8 mouse cellular contexts compared by ENCODE assay signal in genomic region chr15:82856652-82857378, GRCm38 (mm10).
DNase-seq lines count a peak whose midpoint lies in the region; ATAC-seq lines count a peak whose summit lies in the region.

No protein-coding gene starts in this region.

- H3K4me1 ChIP-seq in heart, embryonic 12.5 days (replicated peaks) = peaks cover 13% of the 10 kb centered on the region

- peak; percentile 15 for DNase-seq in gastrocnemius, adult 18-20 months (ENCODE audit: low spot score)
- DNase-seq in gastrocnemius, postnatal 14 days = no peak
- peak; percentile 20 to 39 for DNase-seq in adrenal gland, postnatal 36 days
- DNase-seq in mesoderm, embryonic 11.5 days (ENCODE audit: low read depth, low spot score) = peak; percentile 51
- no peak for DNase-seq in Muller cell, postnatal 12 days (ENCODE audit: inconsistent ontology term)
- no peak for DNase-seq in lung, postnatal 36 days
- no peak for DNase-seq in cerebellum, adult 9-10 months

- peak overlapping the region; percentile 32; the same call in 1 of the 2 replicates for H3K27ac ChIP-seq in heart, embryonic 12.5 days (ENCODE audit: poor library complexity, severe bottlenecking)

- peaks cover 50% of the 10 kb centered on the region for H3K36me3 ChIP-seq in heart, embryonic 12.5 days

- peak overlapping the region; percentile 37 for H3K9ac ChIP-seq in heart, embryonic 12.5 days

- H3K27me3 ChIP-seq in heart, embryonic 12.5 days (replicated peaks) = no peaks in the 10 kb centered on the region

- 0 out of 2 replicates have a peak, but pooled peaks have one; percentile 59 for ATAC-seq in heart, embryonic 12.5 days (ENCODE audit: insufficient number of reproducible peaks, low FRiP score)

- no peak overlapping the region for H3K4me2 ChIP-seq in heart, embryonic 12.5 days

- H3K4me3 ChIP-seq in heart, embryonic 12.5 days = no peak overlapping the region

- WGBS in heart, embryonic 12.5 days = 62% methylated on average over 11 of the region's 11 CpGs

- no peaks in the 10 kb centered on the region for H3K9me3 ChIP-seq in heart, embryonic 12.5 days (replicated peaks)

- intact Hi-C loops in gastrocnemius, postnatal 14 days (cut with DNase I; ENCODE audit: low total_unique reads) = no loop called here

Comparison
In these comparisons a context has a peak if more than half of its experiments do, and no peak if none do; other contexts are left out.
1. DNase-seq: peak in gastrocnemius, adult 18-20 months (single experiment), adrenal gland, postnatal 36 days (2 of 2) and mesoderm, embryonic 11.5 days (single experiment); none in gastrocnemius, postnatal 14 days (single experiment), Muller cell, postnatal 12 days (single experiment), lung, postnatal 36 days (single experiment) and cerebellum, adult 9-10 months (single experiment).